Mouse (Mus musculus): ENCODE measurements around the gene Gm20547.
"Not testable (repeated sequence)": the region's sequence is repeated elsewhere in the genome, so short reads cannot be mapped to it uniquely, and the experiment has no call there.

The Gm20547 gene

DNA sequence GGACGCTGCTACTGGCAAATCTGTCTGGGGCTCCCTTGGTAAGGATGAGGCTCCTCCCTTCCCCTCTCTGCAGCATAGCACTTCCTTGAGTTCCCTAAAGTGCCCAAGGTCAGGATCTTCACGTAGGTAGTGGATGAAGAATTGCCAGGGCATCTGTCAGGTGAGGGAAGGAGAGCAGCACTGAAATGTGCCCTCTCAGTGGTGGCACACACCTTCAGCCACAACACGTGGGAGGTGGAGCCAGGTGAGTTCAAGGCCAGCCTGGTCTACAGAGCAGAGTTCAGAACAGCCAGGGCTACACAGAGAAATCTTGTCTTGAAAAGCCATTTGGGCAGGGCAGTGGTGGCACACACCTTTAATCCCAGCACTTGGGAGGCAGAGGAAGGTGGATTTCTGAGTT is 27.1 kb downstream of the Gm20547 start:
- in situ Hi-C loops (cut with MboI; ENCODE audit: low sequenced_read_pairs), result loop anchor here (5.0 kb wide), 1 partner anchor 93 kb away; no protein-coding TSS in a partner anchor

DNA sequence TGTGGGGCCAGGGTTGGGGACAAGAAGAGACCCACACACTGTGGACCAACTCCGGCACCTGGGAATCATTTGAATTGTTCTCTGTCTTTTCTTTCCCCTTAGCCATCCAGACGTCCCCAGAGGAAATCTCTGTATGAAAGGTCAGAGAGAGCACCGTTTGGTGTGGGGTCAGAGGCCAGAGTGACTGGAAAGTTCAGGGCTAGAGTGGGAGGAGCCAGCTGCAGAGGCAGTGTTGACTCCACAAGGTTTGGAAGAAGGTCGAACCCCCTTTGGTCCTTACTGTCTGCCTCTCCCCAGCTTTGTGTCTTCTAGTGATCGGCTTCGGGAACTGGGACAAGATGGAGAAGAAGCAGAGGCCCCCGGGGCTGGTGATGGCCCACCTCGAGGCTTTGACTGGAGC is 28.3 kb downstream of the Gm20547 start:
- in situ Hi-C loops (cut with MboI; ENCODE audit: low sequenced_read_pairs), result no loop called here

DNA sequence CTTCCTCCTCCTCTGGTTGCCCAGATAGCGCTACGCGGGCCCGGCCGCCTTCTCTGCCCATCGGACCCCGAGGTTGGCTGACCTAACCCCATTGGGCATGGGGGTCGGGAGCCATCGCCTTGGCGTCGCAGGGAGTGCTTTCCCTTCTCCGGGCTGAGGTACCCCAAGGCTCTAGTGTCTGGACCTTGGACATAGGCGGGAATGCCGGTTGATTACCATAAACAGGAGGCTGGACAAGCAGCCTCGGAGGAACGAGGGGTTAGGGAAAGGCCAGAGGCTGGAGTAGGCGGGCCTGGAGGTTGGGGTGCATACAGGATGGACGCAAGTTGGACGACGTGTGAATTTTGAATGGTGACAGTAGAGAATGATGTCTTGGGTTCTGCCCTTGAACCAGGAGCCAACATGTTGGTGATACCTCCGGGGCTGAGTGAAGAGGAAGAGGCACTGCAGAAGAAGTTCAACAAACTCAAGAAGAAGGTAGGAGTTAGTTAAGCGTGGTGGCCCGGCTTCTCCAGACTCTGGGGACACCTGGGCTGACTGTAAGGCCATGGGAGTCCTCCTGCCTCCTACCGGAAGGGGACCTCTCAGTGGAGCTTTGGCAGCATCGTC is 31.2 kb downstream of the Gm20547 start:
- in situ Hi-C loops (cut with MboI; ENCODE audit: low sequenced_read_pairs), result no loop called here

GRCm38 (mm10) chr17:34849722-34850516 is 31.9 kb downstream of the Gm20547 start, which contains the start of the genes Skiv2l and Nelfe:
TSS of gene Skiv2l (minus strand) at chr17:34850210.
TSS of gene Nelfe (plus strand) at chr17:34850391.
- in situ Hi-C loops (cut with MboI; ENCODE audit: low sequenced_read_pairs), result no loop called here

DNA sequence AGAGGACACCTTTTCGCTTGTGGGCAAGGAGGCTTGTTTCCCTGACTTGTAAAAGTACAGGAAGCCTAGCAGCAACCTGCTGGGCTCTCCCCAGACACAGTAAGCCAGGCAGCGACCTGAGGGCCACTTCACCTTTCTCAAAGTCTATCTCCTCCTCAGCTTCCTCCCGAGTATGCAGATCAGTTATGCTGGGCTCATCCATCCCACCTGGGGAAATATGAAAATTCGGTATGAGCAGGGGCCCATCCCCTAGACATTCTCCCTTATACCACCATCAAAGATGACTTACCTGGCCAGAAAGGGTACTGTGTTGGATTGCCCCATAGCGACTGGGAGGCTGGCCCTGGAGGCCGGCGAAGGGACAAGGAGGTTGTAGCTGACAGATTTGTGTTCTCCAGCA is 34.2 kb downstream of the Gm20547 start:
- in situ Hi-C loops (cut with MboI; ENCODE audit: low sequenced_read_pairs), result no loop called here

- in situ Hi-C loops (cut with MboI; ENCODE audit: low sequenced_read_pairs), result no loop called here
Measured at GRCm38 (mm10) chr17:34847192-34847591, 34.6 kb downstream of the Gm20547 start.

DNA sequence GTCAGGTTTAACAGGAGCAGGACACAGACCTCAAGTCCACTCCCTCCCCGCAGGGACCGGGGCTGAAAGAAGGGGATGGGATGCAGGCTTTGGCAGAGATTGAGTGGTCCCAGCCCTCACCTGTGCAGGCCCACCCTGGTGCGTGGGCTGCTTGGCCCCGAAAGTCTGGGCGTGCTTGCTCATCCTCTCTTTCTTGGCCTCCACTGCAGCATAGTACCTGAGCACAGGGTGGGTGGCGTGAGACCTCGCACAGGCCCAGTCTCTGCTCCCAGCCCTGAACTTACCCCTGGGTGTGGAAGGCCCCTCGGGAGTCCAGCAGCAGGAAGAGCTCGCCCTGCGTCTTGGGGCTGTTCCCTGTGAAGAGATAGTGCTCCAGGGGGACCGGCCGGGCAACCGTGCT is 37.0 kb downstream of the Gm20547 start:
- in situ Hi-C loops (cut with MboI; ENCODE audit: low sequenced_read_pairs), result no loop called here

GRCm38 (mm10) chr17:34840736-34841307 is 41.0 kb downstream of the Gm20547 start:
- in situ Hi-C loops (cut with MboI; ENCODE audit: low sequenced_read_pairs), result no loop called here

- in situ Hi-C loops (cut with MboI; ENCODE audit: low sequenced_read_pairs), result no loop called here
Measured at GRCm38 (mm10) chr17:34838785-34839184, 43.1 kb downstream of the Gm20547 start.

DNA sequence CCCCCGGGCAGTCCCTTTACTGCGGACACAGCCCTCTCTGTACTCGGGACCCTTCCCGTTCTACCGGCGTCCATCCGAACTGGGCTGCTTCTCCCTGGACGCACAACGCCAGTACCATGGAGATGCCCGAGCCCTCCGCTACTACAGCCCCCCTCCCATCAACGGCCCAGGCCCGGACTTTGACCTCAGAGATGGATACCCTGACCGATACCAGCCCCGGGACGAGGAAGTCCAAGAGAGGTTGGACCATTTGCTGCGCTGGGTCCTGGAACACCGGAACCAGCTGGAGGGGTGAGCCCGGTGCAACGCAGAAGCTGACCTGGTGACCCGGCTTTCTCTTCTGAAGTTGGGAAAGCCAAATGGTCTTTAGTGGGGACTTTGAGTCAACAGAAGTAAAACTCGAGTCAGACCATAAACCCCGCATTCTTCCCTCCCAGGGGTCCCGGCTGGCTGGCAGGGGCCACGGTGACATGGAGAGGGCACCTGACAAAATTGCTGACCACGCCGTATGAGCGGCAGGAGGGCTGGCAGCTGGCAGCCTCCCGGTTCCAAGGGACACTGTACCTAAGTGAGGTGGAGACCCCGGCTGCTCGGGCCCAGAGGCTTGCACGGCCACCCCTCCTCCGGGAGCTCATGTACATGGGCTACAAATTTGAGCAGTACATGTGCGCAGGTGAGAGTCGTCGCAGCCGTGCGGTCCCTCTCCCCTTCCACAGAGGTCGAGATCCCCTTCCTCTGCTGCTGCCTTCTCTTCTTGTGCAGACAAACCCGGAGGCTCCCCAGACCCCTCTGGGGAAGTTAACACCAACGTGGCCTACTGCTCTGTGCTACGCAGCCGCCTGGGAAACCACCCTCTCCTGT is 44.1 kb downstream of the Gm20547 start:
- in situ Hi-C loops (cut with MboI; ENCODE audit: low sequenced_read_pairs), result no loop called here

DNA sequence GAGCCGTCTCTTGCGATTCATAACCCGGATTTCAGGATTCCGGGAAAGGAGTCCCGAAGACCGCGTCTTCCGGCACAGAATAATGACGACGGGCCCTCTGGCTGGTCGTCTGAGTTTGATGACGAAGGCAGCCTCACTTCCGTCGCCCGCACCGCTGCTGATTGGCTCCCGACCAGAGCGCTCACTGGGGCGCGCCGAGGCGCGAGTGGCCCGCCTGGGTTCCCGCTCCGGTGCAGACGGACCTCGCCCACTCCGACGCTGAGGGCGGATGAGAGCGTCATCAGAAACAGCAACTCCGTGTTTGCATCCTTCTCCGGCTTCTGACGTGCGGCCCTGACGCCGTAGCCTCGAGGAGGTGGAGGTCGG is 45.0 kb downstream of the Gm20547 start, which contains the start of the genes Stk19 and Dxo:
Gene Stk19, minus strand, starts transcription at position 90 of the 366 bp plus-strand sequence.
Gene Dxo, plus strand, starts transcription at position 164 of the 366 bp plus-strand sequence.
- in situ Hi-C loops (cut with MboI; ENCODE audit: low sequenced_read_pairs), result no loop called here

- in situ Hi-C loops (cut with MboI; ENCODE audit: low sequenced_read_pairs), result no loop called here
Measured at GRCm38 (mm10) chr17:34836155-34836855, 45.5 kb downstream of the Gm20547 start.

DNA sequence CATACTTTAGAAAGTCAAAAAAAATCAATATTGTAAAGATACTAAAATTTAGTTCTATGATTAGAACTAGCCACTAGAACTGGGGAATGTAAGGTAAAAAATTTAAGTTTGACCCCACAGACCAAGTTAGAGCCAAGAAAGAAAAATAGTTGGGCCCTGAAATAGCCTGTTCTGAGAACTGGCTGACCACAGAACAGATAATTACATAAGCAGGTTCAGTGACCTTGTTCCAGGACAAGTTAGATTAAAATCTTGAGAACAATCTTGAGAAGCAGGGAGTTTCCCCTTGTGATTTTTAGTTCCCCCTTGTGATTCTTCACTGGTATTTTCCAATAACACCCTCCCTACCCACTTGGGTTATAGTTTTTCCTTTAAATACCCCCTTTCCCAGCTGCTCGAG is 51.1 kb downstream of the Gm20547 start:
- in situ Hi-C loops (cut with MboI; ENCODE audit: low sequenced_read_pairs), result not testable (repeated sequence)

DNA sequence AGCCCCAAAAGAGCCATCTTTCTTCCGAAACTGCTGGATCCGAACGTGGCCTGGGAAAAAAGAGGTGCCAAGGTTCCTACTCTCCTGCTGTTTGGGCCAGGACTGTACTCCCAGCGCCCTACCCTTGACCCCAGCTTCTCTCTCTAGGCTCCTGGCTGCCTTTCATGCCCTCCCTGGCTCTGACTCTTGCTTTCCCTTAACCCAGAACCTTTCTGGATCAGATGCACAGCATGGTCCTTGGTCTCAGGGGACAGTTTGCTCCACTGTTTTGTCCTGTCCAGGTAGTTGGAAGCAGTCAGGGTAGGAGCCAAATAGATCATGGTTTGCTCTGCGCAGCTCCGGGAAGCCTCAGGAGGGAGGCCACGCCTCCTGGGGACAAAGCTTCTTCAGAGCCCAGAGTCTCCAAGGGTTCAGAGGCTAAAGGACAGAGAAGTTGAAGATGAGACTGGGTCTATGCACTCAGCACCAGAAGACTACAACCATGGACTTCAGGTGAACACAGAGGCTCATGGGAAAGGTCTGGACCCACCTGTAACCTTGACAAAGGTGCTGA is 66.9 kb downstream of the Gm20547 start:
- in situ Hi-C loops (cut with MboI; ENCODE audit: low sequenced_read_pairs), result loop anchor here (5.0 kb wide), 1 partner anchor 83 kb away; no protein-coding TSS in a partner anchor

- in situ Hi-C loops (cut with MboI; ENCODE audit: low sequenced_read_pairs), result loop anchor here (5.0 kb wide), 1 partner anchor 81 kb away; no protein-coding TSS in a partner anchor
Measured at GRCm38 (mm10) chr17:34813747-34814146, 68.1 kb downstream of the Gm20547 start.

- in situ Hi-C loops (cut with MboI; ENCODE audit: low sequenced_read_pairs), result loop anchor here (5.0 kb wide), 1 partner anchor 79 kb away; no protein-coding TSS in a partner anchor
Measured at GRCm38 (mm10) chr17:34811275-34811674, 70.6 kb downstream of the Gm20547 start.

DNA sequence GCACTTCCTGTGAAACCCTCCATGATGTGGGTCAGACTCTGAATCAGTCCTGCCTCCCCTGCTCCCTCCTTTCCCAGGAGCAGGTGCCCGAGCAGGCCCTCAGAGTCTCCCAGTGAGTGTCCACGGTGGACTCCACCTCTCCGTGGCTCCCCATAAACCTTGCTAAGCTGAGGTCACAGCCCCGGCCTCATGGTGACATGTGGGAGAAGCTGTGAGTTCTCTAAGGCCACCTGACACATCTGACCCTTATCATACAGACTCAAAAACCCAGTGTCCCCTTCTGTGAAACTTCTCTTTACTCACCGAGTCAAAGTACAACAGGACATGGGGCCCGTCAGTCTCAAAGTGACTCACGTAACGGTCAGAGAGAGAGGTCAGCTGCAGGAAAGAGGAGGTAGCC is 71.0 kb downstream of the Gm20547 start:
- in situ Hi-C loops (cut with MboI; ENCODE audit: low sequenced_read_pairs), result loop anchor here (5.0 kb wide), 1 partner anchor 79 kb away; no protein-coding TSS in a partner anchor

DNA sequence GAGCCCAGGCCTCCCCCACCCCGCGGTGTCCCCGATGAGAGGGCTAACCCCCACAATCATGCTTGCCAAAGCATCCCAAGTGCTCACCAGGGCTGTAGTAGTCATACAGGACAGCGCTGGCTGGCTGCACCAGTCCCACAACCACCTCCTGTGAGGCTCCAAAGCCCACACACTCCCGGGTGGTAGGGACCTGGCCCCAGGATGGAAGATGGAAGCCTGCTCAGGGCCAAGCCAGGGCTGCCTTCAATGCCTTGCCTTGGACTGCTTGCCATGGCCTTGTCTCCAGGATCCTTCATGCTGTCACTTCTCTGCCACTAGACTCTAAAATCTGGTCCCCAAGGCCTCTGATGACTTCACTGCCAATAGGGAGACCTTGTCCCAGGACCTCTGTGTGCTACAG is 71.4 kb downstream of the Gm20547 start:
- in situ Hi-C loops (cut with MboI; ENCODE audit: low sequenced_read_pairs), result loop anchor here (5.0 kb wide), 1 partner anchor 78 kb away; no protein-coding TSS in a partner anchor

- in situ Hi-C loops (cut with MboI; ENCODE audit: low sequenced_read_pairs), result no loop called here
Measured at GRCm38 (mm10) chr17:34808599-34809205, 73.1 kb downstream of the Gm20547 start.
